Mouse (Mus musculus): ENCODE measurements around the gene Armc5. TPM values are rescaled to one million over a fixed set of nuclear protein-coding genes. Genes with fewer than 3 reads are reported as not detected.
A peak's percentile ranks its signal among the peaks of the same experiment; 100 is the strongest.

The Armc5 gene
- polyA plus RNA-seq (2014; fragmentation: Nextera tagmentation; extraction: Ambion mirVana): 8.3 and 10.2 TPM in 2 replicates

GRCm38 (mm10) chr7:128236856-128237592, at the start of gene Armc5:
Gene Armc5, plus strand, starts transcription at chr7:128237342.
- Histone ChIP-seq H3K27ac (replicated peaks; ENCODE audit: low read depth, low read length) (peak within 1 kb of the TSS; percentile 97), H3K4me1 (ENCODE audit: control insufficient read depth, insufficient read depth, low read length) (peaks cover 12% of the 10 kb centered on the region), H3K9ac (replicated peaks; ENCODE audit: low read length) (peak within 1 kb of the TSS; percentile 71), H3K27me3 (ENCODE audit: control insufficient read depth, insufficient read depth, low read length) (no peaks in the 10 kb centered on the region), H3K36me3 (ENCODE audit: control insufficient read depth, insufficient read depth, low read length) (peaks cover 17% of the 10 kb centered on the region), H3K4me3 (replicated peaks; ENCODE audit: low read depth, low read length) (peak within 1 kb of the TSS; percentile 67), H3K9me3 (ENCODE audit: control insufficient read depth, low read length) (no peaks in the 10 kb centered on the region), H3K4me2 (ENCODE audit: low read length) (peak within 1 kb of the TSS; percentile 89)
- DNase-seq: peak; percentile 87
- WGBS: 25% methylated on average over 37 of the region's 37 CpGs
- no peak for ATAC-seq (ENCODE audit: low FRiP score, low TSS enrichment)

DNA sequence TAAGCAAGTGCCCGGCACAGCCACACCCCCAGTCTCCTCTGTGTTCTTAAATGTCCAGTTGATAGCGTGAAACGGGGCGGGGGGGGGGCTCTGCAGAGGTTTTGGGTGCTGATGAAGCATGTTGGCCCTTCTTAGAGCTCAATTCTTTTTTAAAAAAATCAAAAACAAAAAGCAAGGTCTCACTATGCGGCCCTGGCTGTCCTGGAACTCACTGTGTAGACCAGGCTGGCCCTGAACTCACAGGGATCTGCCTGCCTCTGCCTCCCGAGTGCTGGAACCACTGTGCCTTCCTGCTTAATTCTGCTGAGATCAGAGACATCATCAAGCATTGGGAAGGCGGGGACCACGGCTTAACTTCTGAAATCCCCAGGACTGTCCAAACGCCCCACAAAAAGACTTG, 35.5 kb upstream of the Armc5 start:
- 86% methylated on average over 9 of the region's 9 CpGs for WGBS
- H3K36me3 ChIP-seq (ENCODE audit: control insufficient read depth, insufficient read depth, low read length): no peaks in the 10 kb centered on the region
- H3K9ac ChIP-seq (replicated peaks; ENCODE audit: low read length): no peak overlapping the region
- no peaks in the 10 kb centered on the region for H3K9me3 ChIP-seq (ENCODE audit: control insufficient read depth, low read length)
- H3K27ac ChIP-seq (replicated peaks; ENCODE audit: low read depth, low read length): no peak overlapping the region
- H3K27me3 ChIP-seq (ENCODE audit: control insufficient read depth, insufficient read depth, low read length): no peaks in the 10 kb centered on the region
- H3K4me2 ChIP-seq (ENCODE audit: low read length): no peak overlapping the region
- ATAC-seq (ENCODE audit: low FRiP score, low TSS enrichment): no peak
- no peak for DNase-seq
- H3K4me3 ChIP-seq (replicated peaks; ENCODE audit: low read depth, low read length): no peak overlapping the region
- H3K4me1 ChIP-seq (ENCODE audit: control insufficient read depth, insufficient read depth, low read length): no peaks in the 10 kb centered on the region

GRCm38 (mm10) chr7:128203071-128203470, 34.1 kb upstream of the Armc5 start:
- no peak for ATAC-seq (ENCODE audit: low FRiP score, low TSS enrichment)
- WGBS: 78% methylated on average over 9 of the region's 9 CpGs

GRCm38 (mm10) chr7:128204179-128204578, 33.0 kb upstream of the Armc5 start:
- no peak for ATAC-seq (ENCODE audit: low FRiP score, low TSS enrichment)
- no peak overlapping the region for H3K4me2 ChIP-seq (ENCODE audit: low read length)
- 94% methylated on average over 8 of the region's 8 CpGs for WGBS

More at GRCm38 (mm10) chr7:128203071-128203470, 34.1 kb upstream of the Armc5 start:
- no peak overlapping the region for H3K27ac ChIP-seq (replicated peaks; ENCODE audit: low read depth, low read length)
- H3K36me3 ChIP-seq (ENCODE audit: control insufficient read depth, insufficient read depth, low read length): no peaks in the 10 kb centered on the region
- H3K27me3 ChIP-seq (ENCODE audit: control insufficient read depth, insufficient read depth, low read length): no peaks in the 10 kb centered on the region
- no peaks in the 10 kb centered on the region for H3K4me1 ChIP-seq (ENCODE audit: control insufficient read depth, insufficient read depth, low read length)
- no peak overlapping the region for H3K4me2 ChIP-seq (ENCODE audit: low read length)
- no peak overlapping the region for H3K9ac ChIP-seq (replicated peaks; ENCODE audit: low read length)
- DNase-seq: no peak
- H3K9me3 ChIP-seq (ENCODE audit: control insufficient read depth, low read length): no peaks in the 10 kb centered on the region
- no peak overlapping the region for H3K4me3 ChIP-seq (replicated peaks; ENCODE audit: low read depth, low read length)

GRCm38 (mm10) chr7:128205695-128206094, 31.4 kb upstream of the Armc5 start:
- H3K27me3 ChIP-seq (ENCODE audit: control insufficient read depth, insufficient read depth, low read length): no peaks in the 10 kb centered on the region
- WGBS: 85% methylated on average over 18 of the region's 18 CpGs
- no peak for DNase-seq

More at GRCm38 (mm10) chr7:128204179-128204578, 33.0 kb upstream of the Armc5 start:
- Histone ChIP-seq H3K27ac (replicated peaks; ENCODE audit: low read depth, low read length) (no peak overlapping the region), H3K4me3 (replicated peaks; ENCODE audit: low read depth, low read length) (no peak overlapping the region), H3K36me3 (ENCODE audit: control insufficient read depth, insufficient read depth, low read length) (no peaks in the 10 kb centered on the region), H3K4me1 (ENCODE audit: control insufficient read depth, insufficient read depth, low read length) (no peaks in the 10 kb centered on the region), H3K9ac (replicated peaks; ENCODE audit: low read length) (no peak overlapping the region), H3K9me3 (ENCODE audit: control insufficient read depth, low read length) (no peaks in the 10 kb centered on the region), H3K27me3 (ENCODE audit: control insufficient read depth, insufficient read depth, low read length) (no peaks in the 10 kb centered on the region)
- no peak for DNase-seq

GRCm38 (mm10) chr7:128206152-128206551, 31.0 kb upstream of the Armc5 start, which contains the start of gene Cox6a2:
Gene Cox6a2, minus strand, starts transcription at chr7:128206387.
- Histone ChIP-seq H3K9me3 (ENCODE audit: control insufficient read depth, low read length) (no peaks in the 10 kb centered on the region), H3K36me3 (ENCODE audit: control insufficient read depth, insufficient read depth, low read length) (no peaks in the 10 kb centered on the region), H3K27ac (replicated peaks; ENCODE audit: low read depth, low read length) (no peak within 1 kb of the TSS), H3K9ac (replicated peaks; ENCODE audit: low read length) (no peak within 1 kb of the TSS), H3K4me1 (ENCODE audit: control insufficient read depth, insufficient read depth, low read length) (no peaks in the 10 kb centered on the region), H3K4me3 (replicated peaks; ENCODE audit: low read depth, low read length) (no peak within 1 kb of the TSS), H3K27me3 (ENCODE audit: control insufficient read depth, insufficient read depth, low read length) (no peaks in the 10 kb centered on the region), H3K4me2 (ENCODE audit: low read length) (no peak within 1 kb of the TSS)
- ATAC-seq (ENCODE audit: low FRiP score, low TSS enrichment): no peak
- WGBS: 86% methylated on average over 6 of the region's 6 CpGs
- DNase-seq: no peak

More at GRCm38 (mm10) chr7:128205695-128206094, 31.4 kb upstream of the Armc5 start:
- no peak overlapping the region for H3K4me2 ChIP-seq (ENCODE audit: low read length)
- no peak overlapping the region for H3K4me3 ChIP-seq (replicated peaks; ENCODE audit: low read depth, low read length)
- no peaks in the 10 kb centered on the region for H3K4me1 ChIP-seq (ENCODE audit: control insufficient read depth, insufficient read depth, low read length)
- H3K36me3 ChIP-seq (ENCODE audit: control insufficient read depth, insufficient read depth, low read length): no peaks in the 10 kb centered on the region
- H3K9ac ChIP-seq (replicated peaks; ENCODE audit: low read length): no peak overlapping the region
- ATAC-seq (ENCODE audit: low FRiP score, low TSS enrichment): no peak
- no peaks in the 10 kb centered on the region for H3K9me3 ChIP-seq (ENCODE audit: control insufficient read depth, low read length)
- no peak overlapping the region for H3K27ac ChIP-seq (replicated peaks; ENCODE audit: low read depth, low read length)

DNA sequence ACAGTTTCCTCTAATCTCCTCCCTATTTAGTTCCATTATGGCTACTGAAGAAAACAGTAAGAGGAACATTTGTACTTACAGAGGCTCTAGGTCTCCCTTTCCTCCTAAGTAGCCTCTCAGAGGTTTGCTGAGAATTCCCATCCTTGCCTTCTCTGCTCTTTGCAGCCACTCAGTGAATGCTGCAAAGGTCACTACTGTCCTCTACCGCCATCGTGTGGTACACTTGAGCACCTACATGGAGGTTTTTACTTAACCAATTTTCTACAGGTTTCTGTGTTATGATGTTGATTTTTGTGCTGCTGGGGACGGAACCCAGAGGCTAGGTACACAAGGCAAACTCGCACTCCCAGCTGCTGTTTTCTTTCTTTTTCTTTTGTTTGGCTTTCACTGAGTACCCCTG, 29.0 kb upstream of the Armc5 start:
- 8% methylated on average over 4 of the region's 4 CpGs for WGBS
- Histone ChIP-seq H3K9me3 (ENCODE audit: control insufficient read depth, low read length) (no peaks in the 10 kb centered on the region), H3K4me3 (replicated peaks; ENCODE audit: low read depth, low read length) (no peak overlapping the region), H3K4me1 (ENCODE audit: control insufficient read depth, insufficient read depth, low read length) (no peaks in the 10 kb centered on the region), H3K4me2 (ENCODE audit: low read length) (no peak overlapping the region), H3K27me3 (ENCODE audit: control insufficient read depth, insufficient read depth, low read length) (no peaks in the 10 kb centered on the region), H3K9ac (replicated peaks; ENCODE audit: low read length) (no peak overlapping the region), H3K27ac (replicated peaks; ENCODE audit: low read depth, low read length) (no peak overlapping the region), H3K36me3 (ENCODE audit: control insufficient read depth, insufficient read depth, low read length) (no peaks in the 10 kb centered on the region)
- DNase-seq (peak; percentile 92), ATAC-seq (ENCODE audit: low FRiP score, low TSS enrichment) (no peak)

GRCm38 (mm10) chr7:128209826-128210225, 27.3 kb upstream of the Armc5 start:
- no peak for DNase-seq
- no peak for ATAC-seq (ENCODE audit: low FRiP score, low TSS enrichment)
- Histone ChIP-seq H3K27me3 (ENCODE audit: control insufficient read depth, insufficient read depth, low read length) (no peaks in the 10 kb centered on the region), H3K9me3 (ENCODE audit: control insufficient read depth, low read length) (no peaks in the 10 kb centered on the region), H3K36me3 (ENCODE audit: control insufficient read depth, insufficient read depth, low read length) (no peaks in the 10 kb centered on the region), H3K9ac (replicated peaks; ENCODE audit: low read length) (no peak overlapping the region), H3K4me3 (replicated peaks; ENCODE audit: low read depth, low read length) (no peak overlapping the region), H3K4me2 (ENCODE audit: low read length) (no peak overlapping the region), H3K4me1 (ENCODE audit: control insufficient read depth, insufficient read depth, low read length) (no peaks in the 10 kb centered on the region), H3K27ac (replicated peaks; ENCODE audit: low read depth, low read length) (no peak overlapping the region)
- WGBS: 69% methylated on average over 3 of the region's 3 CpGs

DNA sequence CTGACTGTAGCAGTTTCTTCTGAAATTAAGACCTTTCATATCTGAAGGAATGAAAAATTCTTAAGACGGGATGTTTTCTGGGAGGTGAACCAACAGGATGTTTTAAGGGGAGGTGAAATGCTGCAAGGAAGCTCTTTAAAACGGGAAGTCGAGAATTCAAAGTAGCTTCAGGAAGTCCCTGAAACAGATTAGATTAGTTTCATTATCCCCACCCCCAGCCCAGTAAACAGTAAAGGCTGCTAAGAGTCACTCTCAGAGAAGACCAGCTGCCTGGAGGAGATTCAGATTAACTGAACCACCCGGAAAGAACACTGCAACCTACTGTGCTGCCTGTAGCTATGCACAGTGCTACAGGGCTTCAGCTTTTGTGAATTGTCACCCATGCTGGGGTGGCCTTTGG, 17.2 kb upstream of the Armc5 start:
- H3K27me3 ChIP-seq (ENCODE audit: control insufficient read depth, insufficient read depth, low read length): no peaks in the 10 kb centered on the region
- H3K4me1 ChIP-seq (ENCODE audit: control insufficient read depth, insufficient read depth, low read length): no peaks in the 10 kb centered on the region
- no peak overlapping the region for H3K4me3 ChIP-seq (replicated peaks; ENCODE audit: low read depth, low read length)
- H3K9me3 ChIP-seq (ENCODE audit: control insufficient read depth, low read length): no peaks in the 10 kb centered on the region
- WGBS: 93% methylated on average over 4 of the region's 4 CpGs
- no peaks in the 10 kb centered on the region for H3K36me3 ChIP-seq (ENCODE audit: control insufficient read depth, insufficient read depth, low read length)
- DNase-seq: no peak
- no peak overlapping the region for H3K27ac ChIP-seq (replicated peaks; ENCODE audit: low read depth, low read length)
- H3K4me2 ChIP-seq (ENCODE audit: low read length): no peak overlapping the region
- no peak for ATAC-seq (ENCODE audit: low FRiP score, low TSS enrichment)
- no peak overlapping the region for H3K9ac ChIP-seq (replicated peaks; ENCODE audit: low read length)
